9 mouse cellular contexts compared by ENCODE assay signal in genomic region chr8:116832181-116832580, GRCm38 (mm10).
A peak's percentile ranks its signal among the peaks of the same experiment; 100 is the strongest.
DNase-seq lines count a peak whose midpoint lies in the region; TF ChIP-seq lines count a peak whose summit lies in the region.
"Had no signal": no experiment of that assay in that cellular context is flagged by ENCODE, and none has a peak within 500 bp of the region (broad histone marks: within the 10 kb centered on the region; RNA-seq: fewer than 3 reads in every experiment).

No protein-coding gene starts in this region.

- TF ChIP-seq CTCF in layer of hippocampus, adult 2 months (conservative IDR thresholded peaks at IDR 0.05): no peak

- no peak overlapping the region for H3K4me3 ChIP-seq in layer of hippocampus, adult 2 months
- H3K4me3 ChIP-seq: embryonic facial prominence, embryonic 15.5 days had no signal

- no peak overlapping the region for H3K27ac ChIP-seq in layer of hippocampus, adult 2 months
- H3K27ac ChIP-seq: embryonic facial prominence, embryonic 15.5 days had no signal

- intact Hi-C loops in heart, postnatal 14 days (cut with DNase I): no loop called here
- intact Hi-C loops in left cerebral cortex, postnatal 14 days (cut with DNase I): no loop called here

- DNase-seq in cerebellum, adult 11-12 months: peak; percentile 52
- no peak for DNase-seq in cerebellum, adult 8-10 months
- DNase-seq in adrenal gland, postnatal 36 days: peak; percentile 21 to 48
- peak; percentile 73 to 84 for DNase-seq in heart, postnatal 14 days
- peak; percentile 18 to 23 for DNase-seq in lung, adult 18-20 months
- no peak for DNase-seq in layer of hippocampus, adult 2 months (ENCODE audit: low spot score in 2 of 2)
- DNase-seq in frontal cortex, postnatal 25 days (ENCODE audit: low spot score in 2 of 2): no peak
- no peak for DNase-seq in left cerebral cortex, postnatal 14 days (ENCODE audit: low spot score in 2 of 2)

Comparison
In these comparisons a context has a peak if more than half of its experiments do, and no peak if none do; other contexts are left out.
1. DNase-seq: peak in cerebellum, adult 11-12 months (single experiment), adrenal gland, postnatal 36 days (2 of 2), heart, postnatal 14 days (2 of 2) and lung, adult 18-20 months (2 of 2); none in cerebellum, adult 8-10 months (single experiment), layer of hippocampus, adult 2 months (0 of 2), frontal cortex, postnatal 25 days (0 of 2) and left cerebral cortex, postnatal 14 days (0 of 2).